Mouse (Mus musculus): ENCODE data around the gene Btnl1.

DNA sequence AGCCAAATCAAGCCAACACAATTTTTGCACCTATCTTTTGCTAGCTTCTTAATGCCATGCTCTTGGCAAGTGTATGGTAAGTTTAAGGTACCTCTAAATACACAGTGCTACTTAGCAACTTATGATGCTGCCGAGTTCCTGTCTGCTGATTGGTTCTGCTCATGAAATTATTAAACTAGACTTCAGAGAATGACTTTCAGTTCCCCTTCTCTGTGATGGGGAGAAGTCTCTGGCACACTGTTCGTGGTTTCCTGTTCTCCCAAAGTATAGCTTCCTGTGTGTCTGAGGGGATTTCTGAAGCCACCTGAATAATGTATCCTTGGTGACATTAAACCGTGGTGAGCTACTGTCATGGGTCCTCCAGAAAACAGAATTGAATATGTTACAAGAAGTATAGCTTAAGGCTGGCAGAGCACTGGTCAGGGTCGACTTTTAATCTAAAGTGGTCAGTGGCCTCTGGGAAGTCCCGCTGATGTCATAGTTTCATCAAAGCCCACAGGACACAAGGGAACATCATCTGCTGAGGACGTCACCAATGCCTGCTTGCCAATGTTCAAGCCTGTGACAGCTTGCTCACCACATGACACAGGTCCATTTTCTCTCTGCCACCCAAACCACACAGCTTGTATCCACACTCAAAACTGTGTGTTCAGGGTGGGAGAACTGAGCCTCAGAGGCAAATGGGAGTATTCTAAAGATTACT lies 29.2 kb upstream of the Btnl1 start:
- TF ChIP-seq EP300 (IDR thresholded peaks at IDR 0.05) (no peak), CTCF (IDR thresholded peaks at IDR 0.05) (no peak)

Data from lung, postnatal 0 days (tissue).